Mouse (Mus musculus): ENCODE data around the gene Tspo2. TPM values are rescaled to one million over a fixed set of nuclear protein-coding genes. Genes with fewer than 3 reads are reported as not detected.

The Tspo2 gene
- polyA plus RNA-seq, 1 experiment from 2014 or later = 4.6 TPM

GRCm38 (mm10) chr17:48430394-48430793, 20.9 kb downstream of the Tspo2 start:
- WGBS = 62% methylated on average over 5 of the region's 5 CpGs
- no peak overlapping the region for H3K9ac ChIP-seq (replicated peaks; ENCODE audit: low read length)

GRCm38 (mm10) chr17:48427852-48428530, 23.3 kb downstream of the Tspo2 start:
- 0 out of 2 replicates have a peak, but pooled peaks cover 4% of the 10 kb centered on the region for H3K4me1 ChIP-seq (ENCODE audit: control insufficient read depth, insufficient read depth, low read length)
- no peaks in the 10 kb centered on the region for H3K9me3 ChIP-seq (ENCODE audit: control insufficient read depth, low read length)
- ATAC-seq (ENCODE audit: low FRiP score, low TSS enrichment) (no peak), DNase-seq (no peak)
- H3K4me2 ChIP-seq (ENCODE audit: low read length) = no peak overlapping the region
- 74% methylated on average over 11 of the region's 11 CpGs for WGBS
- H3K27me3 ChIP-seq (ENCODE audit: control insufficient read depth, insufficient read depth, low read length) = no peaks in the 10 kb centered on the region
- no peak overlapping the region for H3K9ac ChIP-seq (replicated peaks; ENCODE audit: low read length)
- no peak overlapping the region for H3K27ac ChIP-seq (replicated peaks; ENCODE audit: low read depth, low read length)
- no peaks in the 10 kb centered on the region for H3K36me3 ChIP-seq (ENCODE audit: control insufficient read depth, insufficient read depth, low read length)
- no peak overlapping the region for H3K4me3 ChIP-seq (replicated peaks; ENCODE audit: low read depth, low read length)

More at GRCm38 (mm10) chr17:48430394-48430793, 20.9 kb downstream of the Tspo2 start:
- no peaks in the 10 kb centered on the region for H3K9me3 ChIP-seq (ENCODE audit: control insufficient read depth, low read length)
- 0 out of 2 replicates have a peak, but pooled peaks cover 4% of the 10 kb centered on the region for H3K4me1 ChIP-seq (ENCODE audit: control insufficient read depth, insufficient read depth, low read length)
- H3K36me3 ChIP-seq (ENCODE audit: control insufficient read depth, insufficient read depth, low read length) = no peaks in the 10 kb centered on the region
- no peak overlapping the region for H3K4me2 ChIP-seq (ENCODE audit: low read length)
- no peaks in the 10 kb centered on the region for H3K27me3 ChIP-seq (ENCODE audit: control insufficient read depth, insufficient read depth, low read length)
- no peak overlapping the region for H3K4me3 ChIP-seq (replicated peaks; ENCODE audit: low read depth, low read length)
- DNase-seq = no peak
- no peak overlapping the region for H3K27ac ChIP-seq (replicated peaks; ENCODE audit: low read depth, low read length)
- no peak for ATAC-seq (ENCODE audit: low FRiP score, low TSS enrichment)

DNA sequence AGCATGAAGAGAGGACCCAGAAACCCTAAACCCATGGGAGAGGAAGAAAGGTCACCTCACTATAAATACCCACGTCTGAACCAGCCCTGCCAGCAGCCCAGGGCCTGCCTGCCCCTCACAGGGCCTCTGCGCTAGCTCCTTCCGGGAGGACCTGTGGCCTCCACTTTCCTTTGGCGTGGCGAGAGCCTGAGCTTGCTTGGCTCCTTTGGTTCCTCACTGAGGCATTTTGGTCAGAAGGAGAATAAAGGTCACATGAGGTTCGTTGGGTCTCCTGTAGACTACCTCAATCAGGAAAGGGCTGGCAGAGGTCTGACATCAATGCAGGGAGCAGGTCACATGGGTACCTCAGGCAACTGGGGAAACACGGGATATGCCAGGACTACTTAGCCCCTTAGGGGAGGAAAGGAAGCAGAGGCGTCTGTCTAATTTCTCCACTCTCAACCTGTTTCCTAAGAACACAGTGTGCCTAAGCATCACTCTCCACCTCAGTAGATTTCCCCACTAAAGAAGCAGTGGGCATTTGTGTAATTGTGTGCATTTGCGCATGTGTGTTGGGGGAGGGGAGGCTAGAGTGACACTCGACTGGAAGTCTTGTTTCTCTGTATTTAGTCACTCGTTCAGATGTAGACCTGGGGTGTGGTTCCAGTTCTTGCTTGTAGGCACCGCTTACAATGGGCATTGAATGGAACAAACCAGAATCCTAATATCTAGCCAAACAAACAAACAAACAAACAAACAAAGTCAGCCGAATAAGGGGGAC, 24.2 kb downstream of the Tspo2 start:
- no peaks in the 10 kb centered on the region for H3K9me3 ChIP-seq (ENCODE audit: control insufficient read depth, low read length)
- no peaks in the 10 kb centered on the region for H3K27me3 ChIP-seq (ENCODE audit: control insufficient read depth, insufficient read depth, low read length)
- WGBS = 77% methylated on average over 13 of the region's 13 CpGs
- no peaks in the 10 kb centered on the region for H3K4me1 ChIP-seq (ENCODE audit: control insufficient read depth, insufficient read depth, low read length)
- ATAC-seq (ENCODE audit: low FRiP score, low TSS enrichment) (no peak), DNase-seq (no peak)
- no peak overlapping the region for H3K4me3 ChIP-seq (replicated peaks; ENCODE audit: low read depth, low read length)
- H3K27ac ChIP-seq (replicated peaks; ENCODE audit: low read depth, low read length) = no peak overlapping the region
- H3K4me2 ChIP-seq (ENCODE audit: low read length) = no peak overlapping the region
- no peaks in the 10 kb centered on the region for H3K36me3 ChIP-seq (ENCODE audit: control insufficient read depth, insufficient read depth, low read length)
- H3K9ac ChIP-seq (replicated peaks; ENCODE audit: low read length) = no peak overlapping the region

- no peak for ATAC-seq (ENCODE audit: low FRiP score, low TSS enrichment)
- 42% methylated on average over 9 of the region's 9 CpGs for WGBS
- no peak overlapping the region for H3K9ac ChIP-seq (replicated peaks; ENCODE audit: low read length)
Observed at GRCm38 (mm10) chr17:48425823-48426612, 25.3 kb downstream of the Tspo2 start.

GRCm38 (mm10) chr17:48424237-48424636, 27.1 kb downstream of the Tspo2 start:
- H3K4me1 ChIP-seq (ENCODE audit: control insufficient read depth, insufficient read depth, low read length) = no peaks in the 10 kb centered on the region
- no peak overlapping the region for H3K9ac ChIP-seq (replicated peaks; ENCODE audit: low read length)
- no peak for ATAC-seq (ENCODE audit: low FRiP score, low TSS enrichment)
- H3K9me3 ChIP-seq (ENCODE audit: control insufficient read depth, low read length) = no peaks in the 10 kb centered on the region
- no peaks in the 10 kb centered on the region for H3K27me3 ChIP-seq (ENCODE audit: control insufficient read depth, insufficient read depth, low read length)
- no peak overlapping the region for H3K27ac ChIP-seq (replicated peaks; ENCODE audit: low read depth, low read length)
- DNase-seq = no peak
- no peak overlapping the region for H3K4me3 ChIP-seq (replicated peaks; ENCODE audit: low read depth, low read length)
- 89% methylated on average over 9 of the region's 9 CpGs for WGBS
- no peaks in the 10 kb centered on the region for H3K36me3 ChIP-seq (ENCODE audit: control insufficient read depth, insufficient read depth, low read length)
- H3K4me2 ChIP-seq (ENCODE audit: low read length) = no peak overlapping the region

More at GRCm38 (mm10) chr17:48425823-48426612, 25.3 kb downstream of the Tspo2 start:
- Histone ChIP-seq H3K27me3 (ENCODE audit: control insufficient read depth, insufficient read depth, low read length) (no peaks in the 10 kb centered on the region), H3K4me1 (ENCODE audit: control insufficient read depth, insufficient read depth, low read length) (no peaks in the 10 kb centered on the region), H3K36me3 (ENCODE audit: control insufficient read depth, insufficient read depth, low read length) (no peaks in the 10 kb centered on the region), H3K4me3 (replicated peaks; ENCODE audit: low read depth, low read length) (no peak overlapping the region), H3K9me3 (ENCODE audit: control insufficient read depth, low read length) (no peaks in the 10 kb centered on the region), H3K27ac (replicated peaks; ENCODE audit: low read depth, low read length) (no peak overlapping the region), H3K4me2 (ENCODE audit: low read length) (no peak overlapping the region)
- DNase-seq = peak; percentile 15

DNA sequence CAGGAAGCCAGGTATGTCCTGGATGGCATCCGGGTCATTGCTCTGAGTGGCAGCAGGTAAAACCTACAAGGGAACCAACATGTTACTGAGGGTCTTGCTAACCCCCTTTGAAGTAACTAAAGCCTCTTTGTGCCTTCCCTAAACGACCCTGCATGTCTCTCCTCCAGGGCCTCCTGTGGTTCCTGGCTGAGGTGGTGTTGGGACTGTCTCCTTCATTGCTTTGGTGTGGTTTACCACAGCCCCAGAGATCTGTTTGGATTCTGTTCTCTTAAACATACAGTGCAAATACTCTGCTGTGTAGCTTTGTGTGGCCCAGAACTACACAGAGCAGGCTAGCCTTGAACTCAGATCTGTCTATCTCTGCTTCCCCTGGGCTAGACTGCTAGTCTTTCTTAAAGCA, 31.8 kb downstream of the Tspo2 start:
- DNase-seq (no peak), ATAC-seq (ENCODE audit: low FRiP score, low TSS enrichment) (no peak)
- Histone ChIP-seq H3K4me1 (ENCODE audit: control insufficient read depth, insufficient read depth, low read length) (no peaks in the 10 kb centered on the region), H3K36me3 (ENCODE audit: control insufficient read depth, insufficient read depth, low read length) (peaks cover 14% of the 10 kb centered on the region), H3K9me3 (ENCODE audit: control insufficient read depth, low read length) (no peaks in the 10 kb centered on the region), H3K27ac (replicated peaks; ENCODE audit: low read depth, low read length) (no peak overlapping the region), H3K9ac (replicated peaks; ENCODE audit: low read length) (no peak overlapping the region), H3K4me2 (ENCODE audit: low read length) (no peak overlapping the region), H3K27me3 (ENCODE audit: control insufficient read depth, insufficient read depth, low read length) (no peaks in the 10 kb centered on the region), H3K4me3 (replicated peaks; ENCODE audit: low read depth, low read length) (no peak overlapping the region)
- WGBS = 70% methylated on average over 2 of the region's 2 CpGs

GRCm38 (mm10) chr17:48418781-48419180, 32.5 kb downstream of the Tspo2 start:
- no peak overlapping the region for H3K9ac ChIP-seq (replicated peaks; ENCODE audit: low read length)
- H3K36me3 ChIP-seq (ENCODE audit: control insufficient read depth, insufficient read depth, low read length) = peaks cover 18% of the 10 kb centered on the region
- H3K4me2 ChIP-seq (ENCODE audit: low read length) = no peak overlapping the region
- no peak overlapping the region for H3K27ac ChIP-seq (replicated peaks; ENCODE audit: low read depth, low read length)
- H3K27me3 ChIP-seq (ENCODE audit: control insufficient read depth, insufficient read depth, low read length) = no peaks in the 10 kb centered on the region
- no peaks in the 10 kb centered on the region for H3K4me1 ChIP-seq (ENCODE audit: control insufficient read depth, insufficient read depth, low read length)
- no peak overlapping the region for H3K4me3 ChIP-seq (replicated peaks; ENCODE audit: low read depth, low read length)
- no peaks in the 10 kb centered on the region for H3K9me3 ChIP-seq (ENCODE audit: control insufficient read depth, low read length)
- WGBS = 87% methylated on average over 1 of the region's 1 CpGs
- no peak for ATAC-seq (ENCODE audit: low FRiP score, low TSS enrichment)
- no peak for DNase-seq

DNA sequence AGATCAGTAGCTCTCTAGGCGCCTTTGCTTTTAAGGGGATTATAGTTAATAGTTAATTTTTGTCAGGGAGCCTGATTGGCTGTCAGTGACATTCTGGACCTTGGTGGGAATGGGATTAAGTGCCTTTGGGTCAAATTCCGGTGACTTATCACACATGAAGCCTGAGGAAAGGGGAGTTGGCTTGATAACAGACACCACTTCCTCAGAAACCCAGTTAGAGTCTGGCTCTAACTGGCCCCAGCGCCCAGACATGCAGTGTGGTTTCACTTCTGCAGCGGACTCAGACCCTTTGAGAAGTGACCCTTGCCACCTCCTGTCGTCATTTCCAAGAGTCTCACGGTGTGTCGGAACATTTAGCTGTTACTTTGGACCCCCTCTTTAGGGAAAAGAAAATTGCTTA, 33.1 kb downstream of the Tspo2 start:
- Histone ChIP-seq H3K4me3 (replicated peaks; ENCODE audit: low read depth, low read length) (no peak overlapping the region), H3K9me3 (ENCODE audit: control insufficient read depth, low read length) (no peaks in the 10 kb centered on the region), H3K4me1 (ENCODE audit: control insufficient read depth, insufficient read depth, low read length) (no peaks in the 10 kb centered on the region), H3K27me3 (ENCODE audit: control insufficient read depth, insufficient read depth, low read length) (no peaks in the 10 kb centered on the region), H3K27ac (replicated peaks; ENCODE audit: low read depth, low read length) (no peak overlapping the region), H3K4me2 (ENCODE audit: low read length) (no peak overlapping the region), H3K9ac (replicated peaks; ENCODE audit: low read length) (no peak overlapping the region), H3K36me3 (ENCODE audit: control insufficient read depth, insufficient read depth, low read length) (peaks cover 21% of the 10 kb centered on the region)
- ATAC-seq (ENCODE audit: low FRiP score, low TSS enrichment) (no peak), DNase-seq (no peak)
- 84% methylated on average over 7 of the region's 7 CpGs for WGBS
